Mouse (Mus musculus) brain, embryonic 14.5 days (tissue): ENCODE measurements at regions not wholly inside any gene's neighbourhood (a gene's known extent, or its start where the extent isn't known, plus 50 kb on each side); places are given as distances from the start of the nearest gene placed in this dataset.
A peak's percentile ranks its signal among the peaks of the same experiment; 100 is the strongest.

Source experiments
- DNase-seq: peaks from one replicate; pipeline ENCODE4 v3.0.0-alpha.2; 2011; ENCODE audit warnings: low read depth
- CTCF ChIP-seq: fragments of 200-500 bp; IDR thresholded peaks from 2 replicates; pipeline ENCODE4 v1.5.1; 2012; ENCODE audit warnings: inconsistent platforms, mild to moderate bottlenecking, moderate library complexity, borderline replicate concordance; ENCODE audit not compliant: insufficient read depth, insufficient read length; ENCODE audit errors: extremely low read depth
- POLR2A ChIP-seq: fragments of 200-500 bp; IDR thresholded peaks from 2 replicates; pipeline ENCODE4 v1.6.1; 2012; ENCODE audit warnings: mild to moderate bottlenecking, inconsistent platforms, borderline replicate concordance; ENCODE audit not compliant: poor library complexity, insufficient read depth, insufficient read length, severe bottlenecking; ENCODE audit errors: extremely low read depth

- TF ChIP-seq CTCF: no peak
- TF ChIP-seq POLR2A: no peak
- no peak for DNase-seq
Measured at GRCm38 (mm10) chr17:85780477-85780876, 92.4 kb upstream of the Six2 start.

- TF ChIP-seq CTCF (no peak), POLR2A (no peak)
- DNase-seq: peak; percentile 85
Measured at GRCm38 (mm10) chr17:85776876-85777275, 88.8 kb upstream of the Six2 start.

GRCm38 (mm10) chr17:85768341-85768740 is 80.3 kb upstream of the Six2 start:
- DNase-seq: no peak
- TF ChIP-seq POLR2A: no peak
- TF ChIP-seq CTCF: no peak

- no peak for DNase-seq
- no peak for TF ChIP-seq CTCF
- no peak for TF ChIP-seq POLR2A
Measured at GRCm38 (mm10) chr17:85767201-85767862, 79.3 kb upstream of the Six2 start.

GRCm38 (mm10) chr17:85766556-85766955 is 78.5 kb upstream of the Six2 start:
- no peak for TF ChIP-seq CTCF
- no peak for TF ChIP-seq POLR2A
- no peak for DNase-seq

- DNase-seq: peak; percentile 62
- TF ChIP-seq POLR2A (no peak), CTCF (no peak)
Measured at GRCm38 (mm10) chr17:85758581-85759098, 70.6 kb upstream of the Six2 start.

GRCm38 (mm10) chr17:85757647-85758046 is 69.6 kb upstream of the Six2 start:
- TF ChIP-seq POLR2A (no peak), CTCF (no peak)
- DNase-seq: no peak

- no peak for DNase-seq
- no peak for TF ChIP-seq POLR2A
- TF ChIP-seq CTCF: no peak
Measured at GRCm38 (mm10) chr17:85755557-85755956, 67.5 kb upstream of the Six2 start.

GRCm38 (mm10) chr17:85748649-85749081 is 60.6 kb upstream of the Six2 start:
- DNase-seq: peak; percentile 78

GRCm38 (mm10) chr17:85747976-85748648 is 60.0 kb upstream of the Six2 start:
- DNase-seq: no peak
- no peak for TF ChIP-seq POLR2A
- no peak for TF ChIP-seq CTCF

More at GRCm38 (mm10) chr17:85748649-85749081, 60.6 kb upstream of the Six2 start:
- no peak for TF ChIP-seq CTCF
- no peak for TF ChIP-seq POLR2A
